Comparison of ENCODE assay signal across 16 mouse cellular contexts in genomic region chr2:45059010-45059409, GRCm38 (mm10). TPM values are rescaled to one million over a fixed set of nuclear protein-coding genes. Genes with fewer than 3 reads are reported as not detected.
A peak's percentile ranks its signal among the peaks of the same experiment; 100 is the strongest.
DNase-seq lines count a peak whose midpoint lies in the region; ATAC-seq and TF ChIP-seq lines count a peak whose summit lies in the region.
"Had no signal": no experiment of that assay in that cellular context is flagged by ENCODE, and none has a peak within 500 bp of the region (broad histone marks: within the 10 kb centered on the region; RNA-seq: fewer than 3 reads in every experiment).

No protein-coding gene starts in this region.

- no peak overlapping the region for H3K9ac ChIP-seq in hindbrain, embryonic 12.5 days
- no peak overlapping the region for H3K9ac ChIP-seq in midbrain, embryonic 12.5 days (replicated peaks)
- no peak overlapping the region for H3K9ac ChIP-seq in midbrain, embryonic 14.5 days (replicated peaks; ENCODE audit: low read length)
- H3K9ac ChIP-seq in forebrain, embryonic 15.5 days (replicated peaks) = no peak overlapping the region
- H3K9ac ChIP-seq: lung, embryonic 15.5 days had no signal

- no peaks in the 10 kb centered on the region for H3K9me3 ChIP-seq in hindbrain, embryonic 12.5 days (replicated peaks)
- H3K9me3 ChIP-seq in hindbrain, embryonic 10.5 days = no peaks in the 10 kb centered on the region
- H3K9me3 ChIP-seq in midbrain, embryonic 12.5 days = no peaks in the 10 kb centered on the region
- H3K9me3 ChIP-seq in midbrain, embryonic 14.5 days (ENCODE audit: control insufficient read depth, low read length) = no peaks in the 10 kb centered on the region
- no peaks in the 10 kb centered on the region for H3K9me3 ChIP-seq in forebrain, embryonic 15.5 days
- H3K9me3 ChIP-seq: lung, embryonic 15.5 days had no signal

- no peak overlapping the region for H3K4me3 ChIP-seq in hindbrain, embryonic 12.5 days
- no peak overlapping the region for H3K4me3 ChIP-seq in hindbrain, embryonic 10.5 days
- no peak overlapping the region for H3K4me3 ChIP-seq in midbrain, embryonic 12.5 days
- H3K4me3 ChIP-seq in midbrain, embryonic 14.5 days (replicated peaks; ENCODE audit: low read depth, low read length) = no peak overlapping the region
- no peak overlapping the region for H3K4me3 ChIP-seq in forebrain, embryonic 15.5 days
- H3K4me3 ChIP-seq in olfactory bulb, adult 2 months (ENCODE audit: insufficient read depth, low read depth, low read length) = no peak overlapping the region
- H3K4me3 ChIP-seq: heart, adult 2 months; lung, embryonic 15.5 days had no signal

- intact Hi-C loops in heart, postnatal 25 days (cut with DNase I) = no loop called here

- no peaks in the 10 kb centered on the region for H3K36me3 ChIP-seq in hindbrain, embryonic 12.5 days
- H3K36me3 ChIP-seq in hindbrain, embryonic 10.5 days = peaks cover 6% of the 10 kb centered on the region; the same call in 1 of the 2 replicates
- no peaks in the 10 kb centered on the region for H3K36me3 ChIP-seq in midbrain, embryonic 12.5 days
- H3K36me3 ChIP-seq in midbrain, embryonic 14.5 days (ENCODE audit: control insufficient read depth, insufficient read depth, low read length) = no peaks in the 10 kb centered on the region
- H3K36me3 ChIP-seq in forebrain, embryonic 15.5 days = no peaks in the 10 kb centered on the region
- H3K36me3 ChIP-seq: lung, embryonic 15.5 days had no signal

- no peak overlapping the region for H3K27ac ChIP-seq in hindbrain, embryonic 12.5 days
- H3K27ac ChIP-seq in hindbrain, embryonic 10.5 days = no peak overlapping the region
- peak overlapping the region; percentile 35; the same call in 1 of the 2 replicates for H3K27ac ChIP-seq in midbrain, embryonic 12.5 days (replicated peaks)
- no peak overlapping the region for H3K27ac ChIP-seq in midbrain, embryonic 14.5 days (replicated peaks; ENCODE audit: low read depth, low read length)
- peak overlapping the region; percentile 13 for H3K27ac ChIP-seq in forebrain, embryonic 15.5 days (replicated peaks)
- H3K27ac ChIP-seq in olfactory bulb, adult 2 months (ENCODE audit: insufficient read depth, low read depth, low read length) = peak overlapping the region; percentile 92
- H3K27ac ChIP-seq: heart, adult 2 months; lung, embryonic 15.5 days had no signal

- H3K4me2 ChIP-seq in hindbrain, embryonic 12.5 days (replicated peaks) = no peak overlapping the region
- 0 out of 2 replicates have a peak overlapping the region, but pooled peaks have one; percentile 1 for H3K4me2 ChIP-seq in midbrain, embryonic 12.5 days (replicated peaks)
- no peak overlapping the region for H3K4me2 ChIP-seq in midbrain, embryonic 14.5 days (ENCODE audit: low read length)
- no peak overlapping the region for H3K4me2 ChIP-seq in forebrain, embryonic 15.5 days (replicated peaks)
- H3K4me2 ChIP-seq: lung, embryonic 15.5 days had no signal

- peak; percentile 24; the same call in 1 of the 2 replicates for ATAC-seq in hindbrain, embryonic 12.5 days (ENCODE audit: low FRiP score)
- ATAC-seq in midbrain, embryonic 12.5 days (ENCODE audit: low FRiP score, low read depth) = 0 out of 2 replicates have a peak, but pooled peaks have one; percentile 21
- ATAC-seq in midbrain, embryonic 14.5 days (ENCODE audit: low FRiP score, low TSS enrichment) = no peak
- no peak for ATAC-seq in forebrain, embryonic 15.5 days (replicated peaks)
- ATAC-seq: activated CD4-positive, CD25-positive, alpha-beta regulatory T cell, adult 4 months had no signal

- no peak for TF ChIP-seq POLR2A in olfactory bulb, adult 2 months (IDR thresholded peaks at IDR 0.05; ENCODE audit: insufficient read depth, low read depth, low read length)

- H3K4me1 ChIP-seq in hindbrain, embryonic 12.5 days = peaks cover 44% of the 10 kb centered on the region
- H3K4me1 ChIP-seq in hindbrain, embryonic 10.5 days (replicated peaks) = peaks cover 80% of the 10 kb centered on the region
- peaks cover 62% of the 10 kb centered on the region for H3K4me1 ChIP-seq in midbrain, embryonic 12.5 days
- H3K4me1 ChIP-seq in midbrain, embryonic 14.5 days (ENCODE audit: control insufficient read depth, insufficient read depth, low read length) = peaks cover 20% of the 10 kb centered on the region
- H3K4me1 ChIP-seq in forebrain, embryonic 15.5 days = peaks cover 79% of the 10 kb centered on the region
- peaks cover 26% of the 10 kb centered on the region for H3K4me1 ChIP-seq in olfactory bulb, adult 2 months (ENCODE audit: control insufficient read depth, insufficient read depth, low read length)

- 77% methylated on average over 12 of the region's 12 CpGs for WGBS in hindbrain, embryonic 12.5 days
- 84% methylated on average over 12 of the region's 12 CpGs for WGBS in hindbrain, embryonic 10.5 days
- 72% methylated on average over 12 of the region's 12 CpGs for WGBS in midbrain, embryonic 12.5 days
- 61% methylated on average over 12 of the region's 12 CpGs for WGBS in midbrain, embryonic 14.5 days
- WGBS in forebrain, embryonic 15.5 days = 20% methylated on average over 12 of the region's 12 CpGs
- 21% methylated on average over 12 of the region's 12 CpGs for WGBS in olfactory bulb, adult 2 months

- TF ChIP-seq CTCF in olfactory bulb, adult 2 months (IDR thresholded peaks at IDR 0.05; ENCODE audit: insufficient read depth, low read depth, low read length) = no peak

- no peaks in the 10 kb centered on the region for H3K27me3 ChIP-seq in hindbrain, embryonic 12.5 days
- no peaks in the 10 kb centered on the region for H3K27me3 ChIP-seq in hindbrain, embryonic 10.5 days (ENCODE audit: insufficient read depth, poor library complexity, severe bottlenecking)
- H3K27me3 ChIP-seq in midbrain, embryonic 12.5 days = no peaks in the 10 kb centered on the region
- no peaks in the 10 kb centered on the region for H3K27me3 ChIP-seq in midbrain, embryonic 14.5 days (ENCODE audit: control insufficient read depth, insufficient read depth, low read length)
- H3K27me3 ChIP-seq in forebrain, embryonic 15.5 days = no peaks in the 10 kb centered on the region
- H3K27me3 ChIP-seq: lung, embryonic 15.5 days had no signal

- DNase-seq in hindbrain, embryonic 10.5 days (ENCODE audit: low spot score) = no peak
- no peak for DNase-seq in midbrain, embryonic 14.5 days
- no peak for DNase-seq in heart, postnatal 25 days (ENCODE audit: low spot score)
- DNase-seq in right cerebral cortex, postnatal 14 days = no peak
- DNase-seq: cerebellum, adult 9-11 months; heart, adult 2 months; heart, postnatal 4 days; kidney, adult 2 months; left cerebral cortex, postnatal 4 days; thymus, postnatal 25 days had no signal

RNA-seq across cellular contexts. Expression of gene Zeb2, which starts 58.2 kb away (rescaled TPM):
- polyA plus RNA-seq in hindbrain, embryonic 12.5 days (2016; fragmentation: Nextera tagmentation; extraction: Ambion mirVana) = 47.3 and 60.5 TPM in 2 replicates
- 49.3 and 54.1 TPM in 2 replicates for polyA plus RNA-seq in hindbrain, embryonic 10.5 days (2016; fragmentation: Nextera tagmentation; extraction: Ambion mirVana)
- polyA plus RNA-seq in midbrain, embryonic 12.5 days (2016; fragmentation: Nextera tagmentation; extraction: Ambion mirVana) = 66.6 and 68.7 TPM in 2 replicates
- 25.5 and 32.3 TPM in 2 replicates for polyA plus RNA-seq in midbrain, embryonic 14.5 days (2014; fragmentation: Nextera tagmentation; extraction: Ambion mirVana)
- 106 and 119 TPM in 2 replicates for polyA plus RNA-seq in forebrain, embryonic 15.5 days (2015; fragmentation: Nextera tagmentation; extraction: Ambion mirVana)
- polyA plus RNA-seq in olfactory bulb, adult 2 months (2012; ENCODE audit: insufficient read depth, insufficient read length, low replicate concordance, missing spikeins) = 125 and 1,127 TPM in 2 replicates
- total RNA-seq in heart, postnatal 25 days (2021) = 10 to 100 TPM; 57.4 to 60.3 TPM

Comparison
In these comparisons a context has a peak if more than half of its experiments do, and no peak if none do; other contexts are left out.
1. ATAC-seq: peak in hindbrain, embryonic 12.5 days (single experiment) and midbrain, embryonic 12.5 days (single experiment); none in midbrain, embryonic 14.5 days (single experiment) and forebrain, embryonic 15.5 days (single experiment).
2. H3K27ac ChIP-seq: peak in midbrain, embryonic 12.5 days (single experiment), forebrain, embryonic 15.5 days (single experiment) and olfactory bulb, adult 2 months (single experiment); none in hindbrain, embryonic 12.5 days (single experiment), hindbrain, embryonic 10.5 days (single experiment) and midbrain, embryonic 14.5 days (single experiment).